Mouse (Mus musculus) ES-E14 (cell line): ENCODE measurements at regions not wholly inside any gene's neighbourhood (a gene's known extent, or its start where the extent isn't known, plus 50 kb on each side); places are given as distances from the start of the nearest gene placed in this dataset.

Experiments used
- DNase-seq: peaks from one replicate; pipeline ENCODE4 v3.0.0-alpha.2; 2013; ENCODE audit warnings: low read depth, low spot score
- H3K27ac ChIP-seq: 2 replicates; pipeline ENCODE4 v1.5.1; 2012; ENCODE audit warnings: low read depth, mild to moderate bottlenecking, low read length, moderate library complexity, mixed read lengths; ENCODE audit not compliant: poor library complexity, insufficient read depth, severe bottlenecking
- H3K36me3 ChIP-seq: 2 replicates; pipeline ENCODE4 v1.6.1; 2012; ENCODE audit warnings: mild to moderate bottlenecking, low read length, moderate library complexity, mixed read lengths; ENCODE audit not compliant: control insufficient read depth, poor library complexity, insufficient read depth, severe bottlenecking
- H3K4me1 ChIP-seq, 2 experiments: fragments of 150-350 bp in 1 of 2; sonication (generic) in 1 of 2; 2 replicates each; pipeline ENCODE4 v1.6.1; 2012; ENCODE audit warnings: low read length in 2 of 2, mild to moderate bottlenecking in 1 of 2, mixed read lengths in 1 of 2; ENCODE audit not compliant: control insufficient read depth in 2 of 2, insufficient read depth in 2 of 2, poor library complexity in 1 of 2
- H3K4me3 ChIP-seq, 2 experiments: fragments of 150-350 bp in 1 of 2; sonication (generic) in 1 of 2; 2 replicates each; pipeline ENCODE4 v1.5.1; 2012; ENCODE audit warnings: low read length in 2 of 2, low read depth in 1 of 2, mild to moderate bottlenecking in 1 of 2, mixed read lengths in 1 of 2; ENCODE audit not compliant: insufficient read depth in 1 of 2, poor library complexity in 1 of 2, severe bottlenecking in 1 of 2
- H3K9ac ChIP-seq: 2 replicates; pipeline ENCODE4 v1.6.1; 2012; ENCODE audit warnings: low read depth, mild to moderate bottlenecking, low read length, mixed read lengths; ENCODE audit not compliant: poor library complexity, insufficient read depth, severe bottlenecking
- H3K9me3 ChIP-seq: fragments of 150-350 bp; sonication (generic); 2 replicates; pipeline ENCODE4 v1.6.1; 2012; ENCODE audit warnings: low read depth, mild to moderate bottlenecking, low read length; ENCODE audit not compliant: control insufficient read depth, insufficient read depth
- CHD2 ChIP-seq: IDR thresholded peaks from 2 replicates; pipeline ENCODE4 v1.6.1; 2014; ENCODE audit warnings: mild to moderate bottlenecking, low read depth, low read length, inconsistent platforms
- HCFC1 ChIP-seq: IDR thresholded peaks from 2 replicates; pipeline ENCODE4 v1.6.1; 2012; ENCODE audit warnings: low read length, inconsistent platforms, borderline replicate concordance; ENCODE audit not compliant: insufficient read depth
- MAFK ChIP-seq: IDR thresholded peaks from 2 replicates; pipeline ENCODE4 v1.6.1; 2014; ENCODE audit warnings: mild to moderate bottlenecking, low read depth, low read length, inconsistent platforms; ENCODE audit not compliant: insufficient read depth
- ZC3H11A ChIP-seq: IDR thresholded peaks from 2 replicates; pipeline ENCODE4 v1.6.1; 2012; ENCODE audit warnings: low read depth, mild to moderate bottlenecking, inconsistent platforms, low read length, borderline replicate concordance
- ZNF384 ChIP-seq: IDR thresholded peaks from 2 replicates; pipeline ENCODE4 v1.6.1; 2012; ENCODE audit warnings: low read depth, low read length, inconsistent platforms
- in situ Hi-C, 2 experiments: fragments of 600-800 bp; cut with MboI; formaldehyde crosslinking; loops; one replicate each; pipeline ENCODE4 v1.15.1; 2025; ENCODE audit warnings: low sequenced_read_pairs in 2 of 2, inconsistent platforms in 1 of 2; ENCODE audit not compliant: unreplicated experiment in 2 of 2

GRCm38 (mm10) chr10:117516510-117516909, 112.8 kb upstream of the Cpm start:
- no peak overlapping the region for H3K9ac ChIP-seq
- DNase-seq: no peak
- in situ Hi-C loops: no loop called here
- H3K9me3 ChIP-seq: no peaks in the 10 kb centered on the region
- no peak overlapping the region for H3K27ac ChIP-seq
- peaks cover 0 to 4% of the 10 kb centered on the region in 2 experiments; a peak in 2 of 4 replicates for H3K4me1 ChIP-seq
- no peak overlapping the region for H3K4me3 ChIP-seq
- no peak for TF ChIP-seq CHD2
- H3K36me3 ChIP-seq: no peaks in the 10 kb centered on the region

- Histone ChIP-seq H3K27ac (no peak overlapping the region), H3K4me1 (peaks cover 0 to 4% of the 10 kb centered on the region in 2 experiments; a peak in 2 of 4 replicates), H3K4me3 (no peak overlapping the region), H3K9me3 (no peaks in the 10 kb centered on the region), H3K9ac (no peak overlapping the region), H3K36me3 (no peaks in the 10 kb centered on the region)
- in situ Hi-C loops: no loop called here
- peak; percentile 33 for DNase-seq
- TF ChIP-seq HCFC1: no peak
- no peak for TF ChIP-seq ZNF384
- no peak; the same call in 1 of the 2 replicates for TF ChIP-seq ZC3H11A
- TF ChIP-seq MAFK: no peak; the same call in 1 of the 2 replicates
- TF ChIP-seq CHD2: no peak
These were observed 113.4 kb upstream of the Cpm start for GRCm38 (mm10) chr10:117515777-117516501.

GRCm38 (mm10) chr10:117515039-117515438, 114.3 kb upstream of the Cpm start:
- DNase-seq: no peak
- H3K9ac ChIP-seq: no peak overlapping the region
- TF ChIP-seq ZNF384 (no peak), ZC3H11A (no peak), HCFC1 (no peak), MAFK (no peak)
- H3K9me3 ChIP-seq: no peaks in the 10 kb centered on the region
- in situ Hi-C loops: no loop called here
- H3K4me1 ChIP-seq: peaks cover 0 to 4% of the 10 kb centered on the region in 2 experiments; a peak in 2 of 4 replicates
- no peaks in the 10 kb centered on the region for H3K36me3 ChIP-seq
- no peak overlapping the region for H3K27ac ChIP-seq
- no peak overlapping the region for H3K4me3 ChIP-seq

GRCm38 (mm10) chr10:117513925-117514546, 115.3 kb upstream of the Cpm start:
- no peak for DNase-seq
- H3K36me3 ChIP-seq: no peaks in the 10 kb centered on the region
- no peaks in the 10 kb centered on the region for H3K4me1 ChIP-seq
- TF ChIP-seq CHD2 (no peak), ZNF384 (no peak), MAFK (no peak), HCFC1 (no peak), ZC3H11A (no peak)
- H3K4me3 ChIP-seq: no peak overlapping the region
- no peak overlapping the region for H3K9ac ChIP-seq
- no peak overlapping the region for H3K27ac ChIP-seq
- H3K9me3 ChIP-seq: no peaks in the 10 kb centered on the region
- in situ Hi-C loops: no loop called here
